Comparison of ENCODE assay signal across 9 mouse cellular contexts in genomic region chr8:83971661-83972060, GRCm38 (mm10). TPM values are rescaled to one million over a fixed set of nuclear protein-coding genes. Genes with fewer than 3 reads are reported as not detected.
DNase-seq lines count a peak whose midpoint lies in the region; ATAC-seq and TF ChIP-seq lines count a peak whose summit lies in the region.
"Had no signal": no experiment of that assay in that cellular context is flagged by ENCODE, and none has a peak within 500 bp of the region (broad histone marks: within the 10 kb centered on the region; RNA-seq: fewer than 3 reads in every experiment).

No protein-coding gene starts in this region.

- TF ChIP-seq EP300 in liver, embryonic 14.5 days (IDR thresholded peaks at IDR 0.05; ENCODE audit: low read depth): no peak

- no peak for ATAC-seq in liver, embryonic 14.5 days (ENCODE audit: insufficient read depth)

- H3K9me3 ChIP-seq in liver, embryonic 14.5 days (ENCODE audit: control insufficient read depth, low read length): no peaks in the 10 kb centered on the region

- H3K4me1 ChIP-seq in testis, adult 2 months (ENCODE audit: control insufficient read depth, insufficient read depth, low read length): peaks cover 12% of the 10 kb centered on the region
- H3K4me1 ChIP-seq in liver, embryonic 14.5 days (replicated peaks; ENCODE audit: control insufficient read depth in 2 of 2, insufficient read depth in 2 of 2, low read length in 1 of 2): peaks cover 0 to 13% of the 10 kb centered on the region in 2 experiments; a peak in 3 of 4 replicates

- DNase-seq in cerebellum, adult 9-11 months: peak; percentile 46
- no peak for DNase-seq in cerebellum, postnatal 10 days
- DNase-seq in testis, postnatal 14 days (ENCODE audit: low spot score): no peak
- DNase-seq in liver, embryonic 14.5 days (ENCODE audit: low read depth in 3 of 3, low spot score in 3 of 3): no peak
- no peak for DNase-seq in embryo, embryonic 9.5 days (ENCODE audit: extremely low spot score)
- DNase-seq in layer of hippocampus, adult 9-10 months (ENCODE audit: low spot score): no peak
- DNase-seq in urinary bladder, postnatal 4 days (ENCODE audit: low spot score in 2 of 2): no peak
- DNase-seq: kidney, adult 18-20 months had no signal

- H3K27me3 ChIP-seq in testis, adult 2 months (ENCODE audit: control insufficient read depth, insufficient read depth, low read length): no peaks in the 10 kb centered on the region
- H3K27me3 ChIP-seq in liver, embryonic 14.5 days (ENCODE audit: control insufficient read depth, insufficient read depth, low read length): no peaks in the 10 kb centered on the region

- TF ChIP-seq POLR2A in testis, adult 2 months (IDR thresholded peaks at IDR 0.05; ENCODE audit: control insufficient read depth, low read depth, low read length): no peak

- peak overlapping the region; percentile 89 for H3K4me2 ChIP-seq in liver, embryonic 14.5 days (ENCODE audit: low read depth)

- 76% methylated on average over 6 of the region's 6 CpGs for WGBS in liver, embryonic 14.5 days (ENCODE audit: insufficient replicate concordance)

- H3K36me3 ChIP-seq in testis, adult 2 months (ENCODE audit: control insufficient read depth, insufficient read depth, low read length): no peaks in the 10 kb centered on the region; the same call in 1 of the 2 replicates
- H3K36me3 ChIP-seq in liver, embryonic 14.5 days (replicated peaks; ENCODE audit: control insufficient read depth, insufficient read depth, low read depth): peaks cover 41% of the 10 kb centered on the region

- peak overlapping the region; percentile 89; the same call in 1 of the 2 replicates for H3K4me3 ChIP-seq in testis, adult 2 months (ENCODE audit: control insufficient read depth, low read depth, low read length)
- peak overlapping the region; percentile 18 to 68; a peak in 2 of 4 replicates for H3K4me3 ChIP-seq in liver, embryonic 14.5 days (ENCODE audit: insufficient read depth in 1 of 2, low read depth in 2 of 2, low read length in 2 of 2)

- peak overlapping the region; percentile 58 for H3K27ac ChIP-seq in testis, adult 2 months (ENCODE audit: control insufficient read depth, insufficient read depth, low read depth, low read length)
- peak overlapping the region; percentile 24 for H3K27ac ChIP-seq in liver, embryonic 14.5 days

- no peak for TF ChIP-seq CTCF in testis, adult 2 months (IDR thresholded peaks at IDR 0.05; ENCODE audit: control insufficient read depth, insufficient read depth, insufficient replicate concordance, low read depth, low read length)
- no peak for TF ChIP-seq CTCF in liver, embryonic 14.5 days (IDR thresholded peaks at IDR 0.05; ENCODE audit: low read depth)

- peak overlapping the region; percentile 65; the same call in 1 of the 2 replicates for H3K9ac ChIP-seq in liver, embryonic 14.5 days (replicated peaks)

RNA-seq across cellular contexts. Expression of gene Prkaca, which starts 1.1 kb away (rescaled TPM):
- 101 and 103 TPM in 2 replicates for polyA plus RNA-seq in testis, adult 2 months (2012; rRNA removed)
- 19.9 and 24.8 TPM in 2 replicates for polyA plus RNA-seq in liver, embryonic 14.5 days (2012; rRNA removed)
- polyA plus RNA-seq in liver, embryonic 14.5 days (2014; fragmentation: Nextera tagmentation; extraction: Ambion mirVana): 30.6 and 34.0 TPM in 2 replicates

RNA-seq across cellular contexts. Expression of gene Asf1b, which starts 16.4 kb away (rescaled TPM):
- 65.0 and 73.8 TPM in 2 replicates for polyA plus RNA-seq in testis, adult 2 months (2012; rRNA removed)
- 92.7 and 98.5 TPM in 2 replicates for polyA plus RNA-seq in liver, embryonic 14.5 days (2012; rRNA removed)
- 130 and 138 TPM in 2 replicates for polyA plus RNA-seq in liver, embryonic 14.5 days (2014; fragmentation: Nextera tagmentation; extraction: Ambion mirVana)

RNA-seq across cellular contexts. Expression of gene Gm10644, which starts 16.7 kb away (rescaled TPM):
- 14.9 and 15.2 TPM in 2 replicates for polyA plus RNA-seq in testis, adult 2 months (2012; rRNA removed)
- 0.30 and 0.31 TPM in 2 replicates for polyA plus RNA-seq in liver, embryonic 14.5 days (2012; rRNA removed)
- polyA plus RNA-seq in liver, embryonic 14.5 days (2014; fragmentation: Nextera tagmentation; extraction: Ambion mirVana): 0.09 and 0.30 TPM in 2 replicates

RNA-seq across cellular contexts. Expression of gene Samd1, which starts 25.8 kb away (rescaled TPM):
- polyA plus RNA-seq in testis, adult 2 months (2012; rRNA removed): 13.7 and 15.3 TPM in 2 replicates
- polyA plus RNA-seq in liver, embryonic 14.5 days (2012; rRNA removed): 32.5 and 34.5 TPM in 2 replicates
- 9.1 and 9.3 TPM in 2 replicates for polyA plus RNA-seq in liver, embryonic 14.5 days (2014; fragmentation: Nextera tagmentation; extraction: Ambion mirVana)

RNA-seq across cellular contexts. Expression of gene 1700067K01Rik, which starts 29.6 kb away (rescaled TPM):
- 38.1 and 43.2 TPM in 2 replicates for polyA plus RNA-seq in testis, adult 2 months (2012; rRNA removed)
- 0.41 and 0.65 TPM in 2 replicates for polyA plus RNA-seq in liver, embryonic 14.5 days (2012; rRNA removed)
- polyA plus RNA-seq in liver, embryonic 14.5 days (2014; fragmentation: Nextera tagmentation; extraction: Ambion mirVana): 0.41 and 0.49 TPM in 2 replicates

Comparison
In these comparisons a context has a peak if more than half of its experiments do, and no peak if none do; other contexts are left out.
1. RNA of gene Gm10644, which starts 16.7 kb away (polyA plus RNA-seq): 14.9 to 15.2 TPM in testis, adult 2 months; 0.09 to 0.31 TPM in liver, embryonic 14.5 days; every median in the first group is over 10 times any median in the second.